Mouse (Mus musculus): ENCODE measurements around the gene Dnajb12.

The Dnajb12 gene

DNA sequence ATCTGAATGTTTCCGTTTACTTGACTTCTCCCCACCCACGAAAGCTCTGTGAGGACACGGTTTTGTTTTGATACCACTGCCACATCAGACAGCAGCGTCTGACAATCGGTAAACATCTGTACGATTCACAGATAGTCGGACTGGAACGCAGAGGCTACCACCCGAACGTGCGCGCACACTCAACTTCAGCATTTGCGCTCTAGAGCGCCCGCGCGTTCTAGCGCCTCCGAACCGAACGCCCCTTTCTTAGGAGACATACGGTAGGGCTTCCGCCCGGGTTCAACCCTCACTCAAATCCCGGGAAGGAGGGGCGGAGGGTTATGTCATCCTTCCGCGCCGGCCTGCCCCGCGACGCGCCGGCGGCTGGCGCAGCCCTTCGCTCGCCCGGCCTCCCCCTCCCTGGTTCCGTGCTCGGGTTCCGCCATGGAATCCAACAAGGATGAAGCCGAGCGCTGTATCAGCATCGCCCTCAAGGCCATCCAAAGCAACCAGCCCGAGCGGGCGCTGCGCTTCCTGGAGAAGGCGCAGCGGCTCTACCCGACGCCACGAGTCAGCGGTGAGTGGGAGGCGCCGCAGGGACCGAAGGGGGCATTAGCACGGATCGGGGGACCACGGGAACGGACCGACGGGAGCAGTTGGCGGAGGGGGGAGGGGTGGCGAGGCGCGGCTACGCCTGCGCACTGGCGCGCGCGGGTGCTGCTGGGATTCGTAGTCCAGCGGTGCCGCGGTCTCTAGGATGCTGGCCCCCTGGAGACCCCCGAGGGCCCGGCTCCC, at the start of gene Dnajb12:
Gene Dnajb12 (plus strand): TSS at position 302 of the 774 bp plus-strand sequence.
- in situ Hi-C loops (cut with MboI, MseI), result loop anchor here (25.0 kb wide), 1 partner anchor 1417 kb away; no protein-coding TSS in a partner anchor

DNA sequence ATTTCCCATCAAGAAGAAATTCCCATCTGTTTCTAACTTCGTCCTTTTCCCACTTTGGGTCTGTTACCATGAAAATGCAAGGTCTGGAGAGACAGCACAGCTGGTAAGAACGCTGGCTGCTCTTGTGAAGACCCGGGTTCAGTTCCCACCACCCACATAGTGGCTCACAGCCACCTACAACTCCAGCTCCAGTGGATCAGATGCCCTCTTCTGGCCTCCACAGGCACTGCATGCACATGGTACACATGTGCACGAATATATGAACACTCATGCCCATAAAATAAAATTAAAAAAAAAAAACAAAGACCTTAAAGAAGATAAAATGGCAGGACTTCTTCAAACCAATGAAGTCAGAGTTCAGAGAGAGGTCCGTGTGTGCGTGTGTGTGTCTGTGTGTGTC, 49.5 kb upstream of the Dnajb12 start:
- in situ Hi-C loops (cut with MboI, MseI), result no loop called here

DNA sequence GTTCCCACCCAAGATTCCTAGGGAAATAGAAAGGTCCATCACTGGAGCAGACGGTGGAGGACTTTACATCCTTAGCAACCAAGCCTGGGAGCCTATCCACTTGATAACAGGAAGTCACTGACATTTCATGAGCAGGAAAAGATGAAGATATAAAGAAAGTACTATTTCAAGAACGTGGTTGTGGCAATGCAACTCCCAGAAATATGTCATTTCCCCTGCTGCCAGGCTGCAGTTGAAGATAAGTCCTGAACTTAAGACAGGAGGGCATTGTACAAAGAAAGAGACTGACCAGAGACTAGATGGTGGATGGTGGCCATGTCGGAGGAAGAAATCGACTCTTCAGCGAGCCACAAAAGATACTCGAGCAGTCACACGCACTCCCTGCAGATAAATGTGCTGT, 47.4 kb upstream of the Dnajb12 start:
- in situ Hi-C loops (cut with MboI, MseI), result no loop called here

DNA sequence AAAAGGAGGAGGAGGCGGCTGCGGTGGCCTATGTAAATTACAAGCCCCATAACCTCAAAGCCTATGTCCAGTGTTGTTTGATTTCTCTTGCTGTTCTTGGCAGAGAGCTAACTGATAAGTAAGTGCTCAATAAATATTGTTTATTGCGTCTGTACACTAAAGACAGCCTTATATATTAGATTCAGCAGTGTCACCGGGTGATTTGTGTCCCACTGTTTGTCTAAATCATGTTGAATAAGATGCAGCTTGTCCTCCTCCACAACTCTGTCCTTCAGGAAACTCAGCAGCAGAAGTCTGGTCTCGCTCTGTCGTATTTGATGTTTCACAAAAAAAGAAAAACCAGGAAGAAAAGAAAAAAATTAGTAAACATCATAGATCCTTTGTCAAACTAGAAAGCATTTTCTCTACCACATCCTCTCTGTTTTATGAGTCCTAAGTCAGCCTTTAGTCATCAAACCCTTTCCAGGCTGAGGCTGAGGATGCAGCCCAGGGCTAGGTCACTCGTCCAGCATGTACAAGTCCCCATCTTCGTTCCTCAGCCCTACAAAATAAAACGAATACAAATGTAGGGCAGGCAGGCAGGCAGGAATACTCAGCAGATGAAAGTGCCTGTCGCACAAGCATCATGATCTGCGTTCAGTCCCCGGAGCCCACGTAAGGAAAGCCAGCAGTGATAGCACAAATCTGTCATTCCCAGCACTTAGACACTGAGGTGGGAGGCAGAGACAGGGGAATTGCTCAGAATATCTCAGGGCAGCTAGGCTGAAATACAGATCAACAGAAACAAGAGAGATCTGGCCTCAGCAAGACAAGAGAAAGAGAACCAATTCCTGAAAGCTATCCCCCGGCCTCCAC, 43.8 kb upstream of the Dnajb12 start:
- in situ Hi-C loops (cut with MboI, MseI), result no loop called here

DNA sequence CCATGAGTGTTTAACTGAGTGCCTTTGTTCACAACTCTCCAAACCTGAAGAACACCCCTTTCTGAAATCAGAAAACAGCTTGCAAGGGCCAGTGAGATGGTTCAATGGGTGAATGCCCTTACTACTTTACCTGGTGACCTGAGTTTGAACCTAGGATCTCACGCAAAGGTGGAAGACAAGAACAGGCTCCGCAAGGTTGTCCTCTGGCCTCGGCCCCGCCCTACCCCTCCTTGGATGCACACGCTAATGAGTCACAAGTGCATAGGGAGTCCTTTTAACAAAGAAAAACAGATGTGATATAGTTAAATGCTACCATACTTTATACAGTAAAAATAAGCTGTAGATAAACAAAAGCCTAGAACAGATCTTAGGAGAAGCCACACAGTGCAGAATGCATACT, 41.9 kb upstream of the Dnajb12 start:
- in situ Hi-C loops (cut with MboI, MseI), result no loop called here

DNA sequence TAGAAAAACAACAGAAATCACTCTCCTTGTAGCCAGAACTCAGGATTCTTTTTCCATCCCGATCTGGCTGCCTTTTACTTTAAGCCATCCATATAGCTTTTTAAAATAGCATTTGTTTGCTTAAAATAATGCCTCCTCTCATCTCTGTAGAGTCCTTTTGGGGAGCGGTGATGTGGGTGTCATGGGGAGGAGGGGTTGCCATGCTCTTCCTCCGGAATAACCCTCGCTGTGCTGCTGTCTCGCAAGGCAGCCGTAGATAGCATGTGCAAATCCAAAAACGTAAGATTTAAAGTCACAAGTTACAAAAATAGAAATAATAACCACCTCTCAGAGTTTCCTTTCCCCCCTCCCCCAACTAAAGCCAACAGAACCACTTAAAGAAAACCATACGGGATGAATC, 37.9 kb upstream of the Dnajb12 start:
- in situ Hi-C loops (cut with MboI, MseI), result no loop called here

DNA sequence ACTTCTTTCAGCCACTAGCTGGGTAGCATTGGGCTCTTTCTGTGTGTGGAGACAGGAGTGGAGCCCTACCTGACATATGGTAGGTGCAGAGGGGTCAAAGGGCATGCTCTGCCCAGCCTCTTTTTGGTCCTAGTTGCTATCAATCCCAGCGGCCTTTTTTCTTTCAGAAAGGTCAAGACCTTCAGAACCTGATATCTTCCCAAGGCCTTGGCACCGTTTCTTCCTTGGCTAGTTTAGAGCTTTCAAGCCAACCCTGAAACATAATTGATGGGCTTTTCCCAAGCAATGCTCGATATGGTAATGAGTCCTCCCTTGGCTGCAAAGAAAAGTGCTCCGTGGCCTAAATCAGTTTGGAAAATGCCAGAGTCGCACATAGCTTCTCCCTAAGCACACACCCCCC, 36.2 kb upstream of the Dnajb12 start:
- in situ Hi-C loops (cut with MboI, MseI), result no loop called here

DNA sequence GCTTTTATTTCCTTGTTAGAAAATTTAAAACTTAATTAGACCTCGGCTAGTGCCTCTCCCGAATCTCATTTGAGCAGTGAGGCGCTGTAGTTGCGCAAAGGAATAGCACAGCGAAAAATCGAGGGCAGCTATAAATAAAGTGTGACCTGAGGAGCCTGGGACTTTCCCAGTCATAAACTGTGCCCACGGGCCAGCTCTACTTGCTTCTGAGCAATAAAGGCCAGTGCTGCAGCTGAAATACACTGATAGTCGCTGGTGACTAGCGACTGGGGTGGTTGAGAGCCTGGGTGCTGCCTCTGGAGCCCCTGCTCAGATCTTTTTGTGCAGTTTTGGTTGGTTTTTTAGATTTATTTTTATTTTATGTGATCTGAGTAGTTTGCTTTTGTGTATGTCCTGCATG, 34.7 kb upstream of the Dnajb12 start:
- in situ Hi-C loops (cut with MboI, MseI), result no loop called here

DNA sequence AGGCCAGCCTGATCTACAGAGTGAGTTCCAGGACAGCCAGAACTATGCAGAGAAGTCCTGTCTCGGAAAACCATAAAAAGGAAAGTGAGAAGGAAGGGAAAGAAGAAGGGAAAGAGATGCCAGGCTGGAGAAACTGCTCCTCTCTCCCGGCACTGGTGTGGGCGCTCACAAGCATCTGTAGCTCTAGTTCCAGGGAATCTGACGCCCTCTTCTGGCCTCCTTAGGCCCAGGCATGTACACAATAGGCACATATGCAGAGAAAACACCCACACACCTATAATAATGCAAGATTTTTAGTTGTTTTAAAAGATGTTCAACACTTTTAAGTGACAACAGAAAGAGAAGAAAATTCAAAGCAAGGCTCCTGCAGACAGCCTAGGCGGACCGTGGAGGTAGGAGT, 32.9 kb upstream of the Dnajb12 start:
- in situ Hi-C loops (cut with MboI, MseI), result no loop called here

DNA sequence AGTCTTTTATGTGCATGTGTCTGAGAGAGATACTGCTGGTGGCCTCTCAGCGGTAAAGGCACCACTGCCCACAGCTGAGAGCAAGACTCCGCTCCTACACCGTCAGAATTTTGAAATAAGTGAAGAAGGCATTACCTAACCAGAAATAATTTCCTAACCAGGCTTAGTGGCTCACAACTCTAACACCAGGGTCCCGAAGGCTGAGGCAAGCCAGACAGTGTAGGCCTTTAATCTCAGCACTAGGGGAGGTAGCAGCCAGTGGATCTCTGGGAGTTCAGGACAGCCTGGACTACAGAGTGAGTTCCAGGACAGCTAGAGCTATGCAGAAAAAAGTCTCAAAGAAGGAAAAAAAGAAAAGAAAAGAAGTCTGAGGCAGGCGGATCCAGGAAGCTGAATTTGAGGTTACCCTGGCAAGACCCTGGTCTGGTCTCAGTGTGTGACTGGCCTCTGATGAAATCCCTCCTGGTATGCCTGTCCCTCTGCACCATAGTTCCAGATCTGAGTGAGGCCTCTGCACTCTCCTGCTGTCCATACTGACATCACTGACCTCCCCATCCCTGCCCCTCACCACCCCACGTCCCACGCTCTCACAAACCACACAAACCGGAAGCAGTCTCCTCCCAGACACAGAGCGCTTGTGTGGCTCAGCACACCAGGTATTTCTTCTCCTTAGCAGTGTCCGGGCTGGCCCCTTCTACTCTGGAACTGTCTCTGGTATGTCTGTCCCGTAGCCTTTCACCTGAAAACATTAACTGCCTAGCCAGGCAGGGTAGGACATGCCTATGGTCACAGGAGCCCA, 31.1 kb upstream of the Dnajb12 start:
- in situ Hi-C loops (cut with MboI, MseI), result no loop called here

DNA sequence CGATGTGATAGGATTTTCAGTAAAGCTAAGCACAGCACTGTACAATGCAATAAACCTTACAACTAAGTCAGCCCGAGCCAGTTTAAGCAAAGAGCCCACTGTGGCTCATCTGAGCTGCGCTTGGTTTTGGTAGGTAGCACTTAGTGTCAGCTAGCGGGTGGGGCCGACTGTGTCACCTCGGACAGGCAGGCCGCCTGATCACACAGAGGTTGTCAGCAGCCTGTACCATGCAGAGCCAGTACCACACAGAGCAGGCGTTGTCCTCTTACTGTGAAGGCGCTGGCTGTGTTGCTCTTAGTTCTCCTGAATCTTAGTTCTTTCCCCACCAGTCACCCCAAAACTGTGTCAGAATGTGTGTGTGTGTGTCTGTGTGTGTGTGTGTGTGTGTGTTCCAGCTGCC, 30.4 kb upstream of the Dnajb12 start:
- in situ Hi-C loops (cut with MboI, MseI), result no loop called here

DNA sequence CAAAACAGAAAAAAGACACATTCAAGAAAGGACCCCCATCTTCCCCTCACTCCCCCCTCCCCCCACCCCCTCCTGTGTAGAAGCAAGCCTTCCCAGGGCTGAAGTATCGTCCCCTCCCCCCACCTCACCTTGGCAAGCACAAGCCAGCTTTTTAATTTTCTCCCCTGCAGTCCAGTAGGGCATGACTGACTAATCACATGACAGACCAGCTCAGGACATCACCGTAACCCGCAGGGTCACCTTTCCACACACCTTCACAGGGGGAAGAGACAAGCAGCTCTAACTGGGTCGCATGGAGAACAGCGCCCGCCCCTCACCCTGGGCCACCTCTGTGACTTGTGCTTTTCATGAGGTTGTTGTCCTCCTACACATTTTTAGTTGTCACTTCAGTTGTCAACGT, 30.0 kb upstream of the Dnajb12 start:
- in situ Hi-C loops (cut with MboI, MseI), result no loop called here

DNA sequence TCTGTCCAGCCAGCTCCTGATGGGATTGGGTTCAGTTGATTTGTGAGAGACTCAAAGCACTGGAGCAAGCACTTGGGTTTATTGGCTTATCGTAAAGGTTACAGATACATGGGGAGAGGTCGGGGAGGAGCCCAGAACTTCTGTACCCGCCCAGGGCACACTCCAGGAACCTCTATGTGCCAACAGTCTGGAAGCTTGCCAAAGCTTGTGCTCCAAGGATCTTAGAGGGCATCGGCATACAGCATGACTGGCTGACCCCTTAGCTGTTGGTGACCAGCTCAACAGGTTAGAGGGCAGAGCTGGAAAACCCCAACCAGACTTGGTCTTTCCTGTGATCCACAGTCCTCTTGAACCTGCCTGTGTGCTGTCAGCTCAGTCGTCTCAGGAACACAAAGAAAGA, 22.2 kb upstream of the Dnajb12 start:
- in situ Hi-C loops (cut with MboI, MseI), result no loop called here

DNA sequence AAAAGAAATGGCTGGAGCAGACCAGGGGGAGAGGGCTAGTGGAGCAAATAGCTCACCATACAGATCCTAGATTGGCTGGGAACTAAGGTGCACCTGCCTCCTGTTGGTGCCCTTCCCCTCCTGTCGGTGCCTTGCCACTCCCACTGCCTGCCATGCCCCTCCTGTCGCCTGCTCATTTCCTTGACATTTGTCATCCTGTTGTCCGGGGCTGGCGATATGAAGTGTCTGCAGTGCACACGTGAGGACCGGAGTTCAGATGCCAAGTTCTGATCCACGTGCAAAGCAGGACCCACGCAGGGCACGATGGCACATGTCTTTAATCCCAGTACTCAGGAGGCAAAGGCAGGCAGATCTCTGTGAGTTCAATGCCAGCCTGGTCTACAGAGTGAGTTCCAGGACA, 18.7 kb upstream of the Dnajb12 start:
- in situ Hi-C loops (cut with MboI, MseI), result loop anchor here (10.0 kb wide), 2 partner anchors 486 to 566 kb away; no protein-coding TSS in a partner anchor

DNA sequence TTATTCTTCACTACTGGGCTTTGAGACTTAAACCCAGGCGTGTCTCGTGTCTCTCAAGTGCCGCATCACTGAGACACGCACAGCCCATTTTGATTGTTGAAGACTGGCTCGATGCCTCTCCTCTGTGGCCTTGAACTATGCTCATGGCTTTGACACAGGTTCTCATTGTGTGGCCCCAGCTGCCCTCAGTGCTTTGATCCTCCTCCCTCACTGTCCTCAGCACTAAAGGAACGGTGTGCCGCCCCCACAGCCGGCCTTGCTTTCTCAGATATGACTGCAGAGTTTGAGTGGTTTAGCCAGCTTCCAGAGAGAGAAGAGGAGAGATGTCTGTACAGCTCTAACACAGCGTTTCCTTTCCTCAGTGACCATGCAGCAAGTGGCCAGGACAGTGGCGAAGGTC, 18.2 kb upstream of the Dnajb12 start:
- in situ Hi-C loops (cut with MboI, MseI), result loop anchor here (10.0 kb wide), 2 partner anchors 486 to 566 kb away; no protein-coding TSS in a partner anchor

DNA sequence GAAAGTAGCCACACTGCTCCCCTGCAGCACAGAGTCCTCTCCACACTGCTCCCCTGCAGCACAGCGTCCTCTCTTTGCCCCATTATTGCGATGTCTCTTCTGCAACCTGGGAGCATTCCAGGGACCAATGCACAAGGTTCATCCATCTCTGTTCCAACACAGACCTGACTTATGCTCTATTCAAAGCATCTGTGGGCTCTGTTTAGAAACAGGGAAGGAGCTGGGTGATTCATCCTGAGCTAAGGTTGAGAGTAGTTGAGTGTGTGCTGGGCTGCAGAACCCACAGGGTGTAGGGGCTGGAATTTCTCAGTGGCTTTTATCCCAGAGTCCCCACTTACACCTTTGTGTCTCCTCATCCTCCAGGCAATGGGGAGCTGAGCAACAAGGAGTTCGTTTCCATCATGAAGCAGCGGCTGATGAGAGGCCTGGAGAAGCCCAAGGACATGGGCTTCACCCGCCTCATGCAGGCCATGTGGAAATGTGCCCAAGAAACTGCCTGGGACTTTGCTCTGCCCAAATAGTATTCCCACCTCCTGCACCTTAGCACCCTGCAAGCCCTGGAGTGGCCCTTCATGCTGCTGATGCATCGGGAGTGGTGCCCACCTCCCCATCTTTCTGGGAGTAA, 16.4 kb upstream of the Dnajb12 start:
- in situ Hi-C loops (cut with MboI, MseI), result loop anchor here (10.0 kb wide), 2 partner anchors 488 to 568 kb away; no protein-coding TSS in a partner anchor

DNA sequence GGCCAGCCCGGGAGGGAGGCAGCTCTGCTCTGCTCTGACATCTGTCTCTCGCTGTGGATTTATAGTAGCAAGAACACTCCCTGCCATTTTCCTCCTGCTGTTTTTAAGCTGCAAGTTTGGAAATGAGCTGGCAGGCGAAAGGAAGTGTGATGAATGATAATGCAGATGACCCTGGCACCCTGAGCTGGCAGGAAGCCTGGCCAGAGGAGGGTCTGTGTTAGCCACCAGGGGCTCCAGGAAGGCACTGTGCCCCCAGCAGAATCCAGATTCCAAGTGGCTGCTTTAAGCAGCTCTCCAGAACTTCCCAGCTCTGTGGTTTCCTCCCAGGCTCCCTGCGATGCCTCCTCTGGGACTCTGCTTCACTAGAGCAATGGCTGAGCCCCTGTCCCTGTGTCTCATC, 15.7 kb upstream of the Dnajb12 start:
- in situ Hi-C loops (cut with MboI, MseI), result loop anchor here (10.0 kb wide), 2 partner anchors 489 to 569 kb away; no protein-coding TSS in a partner anchor

DNA sequence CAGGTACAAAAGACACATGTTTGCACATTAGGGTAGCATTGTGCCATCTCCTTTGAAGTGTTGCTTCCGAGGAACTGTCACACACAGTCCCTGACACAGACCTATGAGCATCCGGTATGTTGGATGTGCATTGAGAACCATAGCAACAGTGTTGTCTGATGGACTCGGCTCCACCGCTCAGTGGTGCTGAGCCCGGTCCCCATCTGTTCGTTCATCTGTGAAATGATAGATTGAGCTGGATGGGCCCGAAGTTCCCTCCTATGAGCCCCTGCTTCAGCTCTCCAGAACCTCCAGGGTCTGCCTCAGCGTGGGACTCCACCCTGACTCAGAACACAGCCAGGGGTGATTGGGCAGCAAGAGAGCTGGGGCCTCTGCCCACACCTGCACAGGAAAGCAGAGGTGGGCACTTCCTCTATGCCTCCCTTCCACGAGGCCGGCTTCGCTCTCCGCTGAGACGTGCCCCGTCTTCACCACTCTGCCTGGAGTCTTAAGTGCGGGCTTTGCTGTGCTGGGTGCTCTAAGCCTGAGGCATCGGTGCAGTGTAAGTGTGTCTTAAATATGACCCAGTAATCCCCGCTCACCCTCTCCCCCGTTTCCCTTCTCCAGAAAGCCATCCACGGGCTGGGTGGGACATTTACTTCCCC, 15.0 kb upstream of the Dnajb12 start:
- in situ Hi-C loops (cut with MboI, MseI), result loop anchor here (10.0 kb wide), 2 partner anchors 490 to 570 kb away; no protein-coding TSS in a partner anchor

DNA sequence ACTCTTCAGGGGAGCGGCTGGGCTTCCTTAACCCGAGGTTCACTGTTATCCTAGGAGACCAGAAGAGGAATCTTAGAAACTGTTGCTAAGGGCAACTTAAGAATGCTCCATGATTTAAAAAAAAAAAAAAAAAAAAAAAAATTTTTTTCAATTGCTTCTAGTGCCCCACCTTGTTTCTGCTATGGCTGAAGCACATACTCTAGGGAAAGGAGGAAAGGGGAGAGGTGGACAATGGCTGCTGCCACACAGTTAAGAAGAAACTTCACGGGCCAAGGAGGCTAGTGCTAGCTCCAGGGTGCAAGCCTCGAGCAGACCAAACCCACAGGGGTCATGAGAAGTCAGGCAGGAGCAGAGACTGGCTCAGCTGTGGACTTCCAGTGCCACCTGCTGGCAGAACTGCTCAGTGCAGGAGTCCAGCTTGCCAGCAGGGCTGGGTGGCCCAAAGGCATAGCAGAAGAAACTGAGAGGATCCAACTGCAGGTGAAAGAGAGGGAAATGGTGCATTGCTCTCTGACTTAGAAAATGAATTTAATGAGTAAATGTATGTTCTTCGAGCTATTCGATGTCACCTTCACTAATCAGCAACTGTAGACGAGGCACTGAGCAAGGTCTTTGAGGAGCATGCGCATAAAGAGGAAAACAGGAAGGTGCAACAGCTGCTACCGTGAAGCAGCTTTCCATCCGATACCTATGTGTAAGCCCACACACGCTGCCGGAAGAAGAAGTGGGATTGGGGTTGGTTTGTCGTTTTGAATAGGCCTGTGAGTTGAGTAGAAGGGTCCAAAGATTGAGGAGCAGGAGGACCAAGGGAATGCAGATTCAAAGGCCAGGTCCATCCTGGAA, 14.3 kb upstream of the Dnajb12 start:
- in situ Hi-C loops (cut with MboI, MseI), result loop anchor here (10.0 kb wide), 2 partner anchors 490 to 570 kb away; no protein-coding TSS in a partner anchor

DNA sequence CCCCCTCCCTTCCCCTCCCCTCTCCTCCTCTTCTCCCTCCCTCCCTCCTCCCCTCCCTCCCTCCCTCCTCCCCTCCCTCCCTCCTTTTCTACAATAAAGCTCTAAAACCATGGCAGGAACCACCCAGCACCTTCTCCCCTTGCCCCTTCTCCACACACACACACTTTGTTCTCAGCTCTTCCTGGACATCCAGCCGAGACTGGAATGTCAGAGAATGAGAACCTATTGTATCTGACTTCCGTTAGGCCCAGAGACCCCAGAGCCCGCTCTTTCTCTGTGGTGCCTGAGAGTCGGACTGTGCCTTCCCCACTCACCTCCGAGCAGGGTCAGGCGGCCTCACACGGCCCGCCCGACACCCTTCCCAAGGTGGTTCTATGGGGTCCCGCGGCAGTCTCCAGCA, 11.1 kb upstream of the Dnajb12 start:
- in situ Hi-C loops (cut with MboI, MseI), result loop anchor here (10.0 kb wide), 2 partner anchors 493 to 573 kb away; no protein-coding TSS in a partner anchor
